Mouse (Mus musculus) urinary bladder, adult 18-20 months (tissue): Measurements from ENCODE around the gene Mrap2.
"Not testable (repeated sequence)": the region's sequence is repeated elsewhere in the genome, so short reads cannot be mapped to it uniquely, and the experiment has no call there.

ENCODE experiments used
- DNase-seq, 2 experiments: peaks; one replicate each; pipeline ENCODE4 v3.0.0; 2022; ENCODE audit warnings: low spot score in 2 of 2, mixed read lengths in 2 of 2

Gene Mrap2

DNA sequence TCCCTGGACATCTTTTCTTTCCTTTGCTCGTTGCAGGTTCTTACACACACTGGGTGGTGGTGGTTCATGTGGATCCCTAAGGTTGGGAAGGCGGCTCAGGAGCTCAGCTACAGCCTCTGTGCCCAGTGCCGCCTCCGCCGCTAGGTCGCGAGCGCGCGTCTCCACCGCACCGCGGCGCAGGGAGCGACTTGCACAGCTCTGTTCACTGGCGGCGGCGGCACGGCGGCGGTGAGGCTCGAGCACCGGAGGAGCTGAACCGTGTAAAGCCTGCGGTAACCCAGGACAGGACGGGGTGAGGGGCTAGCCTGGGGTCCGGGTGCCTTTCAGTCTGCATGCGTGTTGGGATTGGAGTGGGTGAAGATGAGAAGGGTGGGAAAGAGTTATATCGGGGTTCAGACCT is at the start of gene Mrap2:
TSS of gene Mrap2 (plus strand) at position 201 of the 400 bp plus-strand sequence.
- DNase-seq, result peak; percentile 14 to 50

DNA sequence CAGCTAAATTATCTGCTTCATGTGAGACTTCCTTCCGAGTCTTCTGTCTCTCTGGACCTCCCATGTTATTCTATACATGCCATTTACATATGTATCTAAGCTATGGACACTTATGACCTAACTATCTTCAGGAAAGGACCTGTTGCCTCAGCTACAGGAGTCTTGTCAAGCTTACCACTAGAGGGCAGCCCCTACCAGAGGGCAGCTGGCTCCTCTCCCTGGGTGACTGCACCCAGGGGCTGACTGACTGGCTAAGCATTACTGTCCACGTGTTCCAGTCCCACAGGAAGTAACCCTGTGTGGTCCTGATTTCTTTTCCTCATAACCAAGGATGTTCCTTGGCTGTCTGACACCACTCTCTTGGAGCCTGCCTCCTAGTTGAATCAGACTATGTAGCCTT is 46.1 kb upstream of the Mrap2 start:
- DNase-seq, result peak; percentile 8 to 13

DNA sequence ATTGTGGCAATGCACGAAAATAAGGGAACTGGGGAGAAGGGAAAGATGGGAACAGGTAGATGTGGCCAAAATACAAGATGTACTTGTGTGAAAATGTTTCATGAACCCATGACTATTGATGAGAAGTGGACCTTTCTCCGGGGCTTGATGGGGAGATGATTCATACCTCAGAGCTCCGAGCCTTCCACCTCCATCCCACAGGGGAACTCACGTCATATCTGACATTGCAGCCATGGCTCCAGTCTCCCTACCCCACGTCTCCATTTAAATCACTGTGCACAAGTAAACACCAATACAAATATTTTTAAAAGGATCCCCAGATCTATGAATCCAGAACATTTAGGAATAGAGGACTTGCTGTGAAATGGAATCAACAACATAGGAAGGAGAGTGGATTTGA is 29.1 kb upstream of the Mrap2 start:
- no peak for DNase-seq

DNA sequence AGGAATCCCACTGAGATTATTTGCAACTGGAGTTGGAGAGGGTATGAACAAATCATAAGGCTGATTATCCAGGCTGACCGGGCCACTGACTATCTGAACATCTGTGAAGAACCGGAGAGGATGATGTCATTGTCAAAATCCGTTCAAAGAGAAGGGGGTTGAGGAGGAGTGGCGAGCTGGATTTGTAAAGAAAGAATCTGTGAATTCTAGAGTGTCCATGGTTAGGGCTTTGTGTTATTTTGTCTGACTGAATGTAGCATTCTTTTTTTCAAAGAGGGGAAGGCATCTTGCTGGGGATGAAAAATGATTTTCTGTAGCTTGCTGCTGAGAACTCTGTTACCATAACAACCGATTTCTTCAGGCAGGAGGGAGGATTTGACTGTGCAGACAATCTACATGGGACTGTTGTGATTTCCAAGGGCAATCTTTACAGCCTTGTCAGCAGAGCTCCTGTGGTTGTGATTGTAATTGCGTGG is 28.6 kb upstream of the Mrap2 start:
- DNase-seq, result no peak

DNA sequence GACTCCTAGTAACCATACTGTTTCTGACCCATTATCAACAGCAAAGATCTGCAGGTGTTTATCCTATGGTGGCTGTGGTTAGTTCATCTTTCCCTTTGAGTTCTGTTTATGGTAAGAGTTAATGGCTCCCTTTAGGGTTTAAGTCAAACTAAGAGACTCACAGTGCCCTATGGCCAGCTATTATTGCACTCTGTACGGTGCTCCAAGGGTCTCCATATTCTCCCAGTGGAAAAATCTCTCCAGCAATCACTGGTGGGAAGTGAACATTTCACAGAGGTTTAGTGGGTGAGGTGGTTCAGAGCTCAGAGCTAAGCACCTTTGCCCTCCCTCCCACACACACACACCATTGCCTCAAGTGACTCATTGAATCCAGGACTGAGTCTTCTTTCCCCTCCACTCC is 28.1 kb upstream of the Mrap2 start:
- no peak for DNase-seq

DNA sequence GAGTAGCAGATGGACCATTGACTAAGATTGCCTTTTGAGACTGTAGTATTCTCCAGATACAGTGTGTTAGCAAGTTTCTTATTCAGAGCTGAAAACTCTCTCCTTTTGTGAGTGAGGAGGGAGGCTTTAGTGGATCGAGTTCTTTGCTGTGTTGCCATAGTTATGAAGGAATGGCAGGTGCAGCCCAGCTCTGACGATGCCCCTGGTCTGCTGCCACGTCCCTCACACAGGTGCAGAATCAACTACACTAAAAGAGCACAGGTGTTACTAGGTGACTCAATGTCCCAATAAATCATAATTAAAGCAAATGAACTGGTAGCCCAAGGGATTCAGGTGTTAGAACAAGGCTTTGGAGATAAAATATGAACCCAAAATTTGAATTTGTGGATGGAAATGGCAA is 25.1 kb upstream of the Mrap2 start:
- DNase-seq, result no peak

DNA sequence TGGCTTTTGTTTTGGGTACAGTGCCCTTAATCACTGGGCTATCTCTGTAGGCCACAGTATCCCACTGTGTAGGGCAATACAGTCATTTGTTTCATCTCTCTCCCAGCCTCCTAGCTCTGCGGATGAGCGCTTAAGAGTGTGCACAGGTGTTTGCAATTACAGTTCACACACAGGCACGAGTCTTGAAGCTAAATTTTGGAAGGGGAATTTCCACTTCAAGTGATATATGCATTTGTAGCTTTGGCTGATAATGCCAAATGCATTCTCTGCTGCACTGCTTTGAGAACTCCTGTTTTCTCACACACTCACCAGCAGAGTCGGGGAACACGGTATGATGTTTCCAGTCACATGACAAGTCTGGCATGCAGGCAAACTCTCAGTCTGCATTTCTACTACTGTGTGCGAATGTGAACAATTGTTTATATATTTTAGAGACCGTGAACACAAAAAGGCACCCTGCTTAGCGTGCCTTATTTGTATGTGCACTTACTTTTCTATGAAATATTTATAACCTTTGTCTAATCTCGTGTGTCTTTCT is 22.1 kb upstream of the Mrap2 start:
- no peak for DNase-seq

DNA sequence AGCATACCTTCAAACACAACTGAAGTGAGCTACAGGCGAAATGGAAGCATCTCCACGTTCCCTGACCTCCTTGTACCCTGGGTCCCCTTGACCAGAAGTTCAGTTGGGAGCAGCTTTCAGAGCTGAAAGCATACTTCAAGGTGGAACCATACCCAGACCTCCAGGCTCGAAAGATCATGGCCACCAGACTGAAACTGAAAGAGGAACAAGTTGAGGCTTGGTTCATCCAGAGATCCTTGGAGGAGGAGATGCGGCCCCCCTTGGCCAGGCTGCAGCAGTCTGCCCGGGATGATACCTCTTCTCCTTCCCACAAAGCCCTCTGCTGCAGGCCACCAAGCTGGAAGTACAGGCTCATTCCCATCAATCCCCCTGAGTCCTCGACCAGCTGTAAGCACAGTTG is 17.1 kb upstream of the Mrap2 start:
- DNase-seq, result not testable (repeated sequence)

DNA sequence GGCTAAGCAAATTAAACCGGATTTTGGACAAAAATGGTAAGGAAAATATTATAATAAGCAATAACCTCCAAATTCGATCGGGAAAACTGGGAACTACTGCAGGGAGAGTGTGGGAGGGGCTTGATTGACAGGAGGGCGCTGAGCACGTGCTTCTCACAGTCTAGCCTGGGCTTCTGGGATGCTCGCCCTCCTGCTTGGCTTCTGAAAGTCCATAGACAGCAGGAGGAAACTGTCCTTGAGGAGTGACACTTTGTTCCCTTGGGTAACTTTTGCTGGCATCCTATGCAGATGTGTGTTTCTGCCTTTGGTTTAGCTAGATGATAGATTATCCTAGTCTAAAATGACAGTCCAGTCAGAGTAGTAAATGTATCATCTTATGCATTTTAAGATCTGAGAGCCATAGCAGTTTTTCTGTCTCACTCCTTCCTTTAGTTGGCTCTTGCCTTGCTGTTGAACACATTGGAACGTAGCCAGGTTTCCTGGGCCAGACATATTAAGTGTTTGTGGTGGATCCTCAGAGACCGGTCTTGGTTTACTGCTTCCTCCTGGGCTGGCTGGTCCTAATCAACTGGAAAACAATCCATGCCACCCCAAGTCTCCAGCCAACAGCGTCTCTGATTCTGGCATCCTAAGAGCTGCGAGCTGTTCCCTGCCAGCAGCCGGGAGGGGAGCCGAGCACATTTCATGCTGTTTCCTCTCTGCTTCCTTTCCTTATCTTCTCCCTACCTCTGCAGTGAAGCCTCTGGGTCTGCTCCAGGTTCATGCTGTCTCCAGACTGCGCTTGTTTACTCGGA is 8.1 kb upstream of the Mrap2 start:
- no peak for DNase-seq

DNA sequence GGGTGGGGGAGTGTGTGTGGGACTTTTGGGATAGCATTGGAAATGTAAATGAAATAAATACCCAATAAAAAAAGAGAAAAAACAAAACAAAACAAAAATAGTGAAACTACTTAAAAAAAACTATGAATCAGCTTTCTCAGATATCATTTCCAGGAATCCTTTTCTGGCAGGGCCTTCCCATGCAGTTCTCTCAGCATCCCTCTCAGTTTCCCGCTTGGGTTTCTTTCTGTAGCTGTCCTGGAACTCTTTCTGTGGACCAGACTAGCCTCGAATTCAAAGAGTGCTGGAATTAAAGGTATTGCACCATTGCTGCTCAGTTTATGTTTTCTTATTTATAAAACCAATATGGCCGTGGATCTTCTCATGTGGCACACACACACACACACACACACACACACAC is 1.0 kb upstream of the Mrap2 start:
- no peak for DNase-seq

DNA sequence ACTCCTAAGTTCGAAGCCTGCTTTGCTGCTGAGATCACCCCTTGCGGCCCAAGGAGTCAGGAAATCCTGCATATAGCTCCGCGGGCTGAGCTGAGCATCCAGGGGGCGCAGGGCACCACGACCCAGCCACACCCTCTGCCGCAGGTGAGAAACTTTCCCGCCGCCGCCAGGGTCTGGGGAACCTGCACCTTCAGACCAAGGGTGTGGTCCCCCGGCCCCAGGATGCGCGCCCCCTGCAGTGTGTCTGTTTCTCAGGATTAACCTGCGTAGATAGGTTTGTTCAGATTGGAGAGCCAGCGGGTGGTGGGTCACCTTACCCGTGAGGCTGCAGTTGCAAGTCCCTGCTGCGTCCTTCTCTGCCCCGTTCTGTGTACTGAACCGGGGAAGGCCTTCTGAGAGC is 426 bp downstream of the Mrap2 start:
- DNase-seq, result peak in 1 of 2 experiments; percentile 7

DNA sequence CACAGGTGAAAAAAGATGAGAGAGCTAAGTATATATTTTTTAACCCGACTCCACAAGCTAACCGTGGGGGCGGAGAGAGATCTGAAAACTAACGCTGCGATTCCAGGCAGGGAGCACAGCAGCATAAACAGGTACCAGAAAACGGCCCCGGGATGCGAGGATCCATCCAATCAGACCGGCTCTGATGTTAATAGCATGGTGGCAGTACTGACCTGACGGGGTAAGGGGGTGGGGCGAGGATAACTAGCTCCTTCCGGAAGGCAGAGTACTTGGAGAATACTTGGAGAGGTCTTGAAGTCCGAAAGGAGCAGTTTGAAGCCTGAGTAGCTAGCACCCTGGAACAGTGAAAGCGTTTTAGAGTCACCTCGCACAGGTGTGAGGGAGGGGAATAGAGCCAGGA is 1.1 kb downstream of the Mrap2 start:
- no peak for DNase-seq

DNA sequence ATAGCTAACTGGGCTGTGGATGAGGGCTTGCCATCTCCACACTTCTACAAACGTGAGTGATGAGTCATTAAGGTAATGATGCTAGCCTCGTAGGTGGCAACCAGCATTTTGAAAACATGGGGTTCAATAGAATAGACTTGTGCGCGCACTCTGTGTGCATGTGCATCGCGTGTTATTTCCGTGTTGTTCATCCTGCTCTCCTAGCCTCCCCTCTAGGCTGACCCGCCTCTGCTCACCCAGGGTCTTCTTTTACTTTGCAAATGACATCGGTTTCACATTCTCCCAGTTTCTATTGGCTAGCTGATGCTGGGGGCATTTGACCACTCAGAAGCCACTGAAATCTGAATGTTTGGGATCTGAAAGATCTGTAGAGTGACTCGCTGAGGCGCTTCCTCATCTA is 1.6 kb downstream of the Mrap2 start:
- DNase-seq, result no peak

DNA sequence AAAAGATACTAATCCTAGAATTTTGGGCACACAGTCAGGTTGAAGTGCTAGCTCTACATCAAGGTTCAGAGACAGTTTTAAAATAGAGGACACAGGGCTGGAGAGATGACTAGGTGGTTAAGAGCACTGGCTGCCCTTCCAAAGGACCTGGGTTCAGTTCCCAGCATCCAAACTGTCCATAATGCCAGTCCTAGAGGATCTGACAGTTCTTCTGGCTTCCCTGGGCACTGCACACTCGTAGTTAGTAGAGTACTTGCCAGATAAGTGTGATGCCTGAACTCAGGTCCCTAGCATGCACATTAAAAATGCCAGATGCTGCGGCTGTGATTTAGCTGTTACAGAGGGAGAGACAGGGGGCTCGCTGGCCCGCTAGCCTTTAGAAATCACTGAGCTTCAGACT is 2.3 kb downstream of the Mrap2 start:
- no peak for DNase-seq

DNA sequence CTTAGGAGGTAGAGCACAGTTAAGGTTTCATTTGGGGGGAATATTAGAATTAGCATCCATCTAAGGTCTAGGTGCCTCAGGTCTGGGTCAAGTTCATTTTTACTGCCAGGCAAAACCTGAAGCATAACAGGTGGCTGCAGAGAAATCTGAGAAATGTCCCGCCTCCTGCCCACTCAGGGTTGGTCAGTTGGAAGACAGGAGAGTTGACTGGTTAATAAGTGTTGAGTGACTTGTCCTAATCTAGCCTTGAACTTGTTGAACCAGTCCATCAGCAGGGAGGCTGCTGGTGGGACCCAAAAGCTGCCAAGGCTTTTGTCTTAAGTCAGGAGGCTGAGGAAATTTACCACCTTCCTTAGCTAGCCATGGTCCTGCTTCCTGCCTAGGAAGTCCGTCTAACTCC is 3.8 kb downstream of the Mrap2 start:
- DNase-seq, result no peak

DNA sequence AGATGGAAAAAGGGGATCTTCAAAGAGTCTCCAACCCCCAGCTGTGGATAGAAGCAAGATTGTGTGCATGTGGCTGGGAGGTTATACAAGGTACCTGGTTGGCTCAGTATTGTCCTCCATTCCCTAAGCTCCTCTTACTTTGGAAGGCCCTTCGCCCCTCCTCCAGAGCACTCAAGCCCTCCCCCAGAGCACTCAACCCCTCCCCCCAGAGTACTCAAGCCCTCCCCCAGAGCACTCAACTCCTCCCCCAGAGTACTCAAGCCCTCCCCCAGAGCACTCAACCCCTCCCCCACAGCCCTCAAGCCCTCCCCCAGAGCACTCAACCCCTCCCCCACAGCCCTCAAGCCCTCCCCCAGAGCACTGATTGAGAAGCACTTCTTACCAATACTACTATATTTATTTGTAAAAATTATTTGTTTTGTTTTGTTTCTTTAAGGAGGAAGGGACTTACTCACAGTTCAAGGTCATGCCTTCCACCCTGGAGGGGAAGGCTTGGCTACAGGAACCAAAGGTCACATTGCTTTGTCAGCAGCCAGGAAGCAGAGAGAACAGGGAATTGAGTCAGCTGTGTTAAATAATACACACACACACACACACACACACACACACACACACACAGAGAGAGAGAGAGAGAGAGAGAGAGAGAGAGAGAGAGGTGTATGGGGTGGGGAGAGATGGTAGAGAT is 8.7 kb downstream of the Mrap2 start:
- DNase-seq, result no peak

DNA sequence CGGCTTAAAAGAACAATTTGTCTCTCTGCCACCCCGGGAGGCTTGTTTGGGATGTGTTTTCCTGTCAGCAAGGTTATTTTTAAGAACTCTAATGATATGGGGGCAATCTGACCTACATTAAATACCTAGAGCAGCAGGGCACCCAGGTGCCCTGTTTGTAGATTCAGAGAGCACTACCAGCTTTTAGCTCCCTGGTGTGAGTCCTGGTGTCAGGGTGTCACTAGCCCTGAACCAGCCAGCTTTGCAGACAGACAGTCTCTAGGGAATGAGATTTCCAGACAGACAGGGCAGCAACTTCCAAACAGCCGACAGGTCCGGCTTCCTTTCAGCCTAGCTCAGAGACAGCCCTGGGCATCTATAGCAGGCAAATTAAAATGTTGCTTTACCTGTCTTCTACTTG is 18.5 kb downstream of the Mrap2 start:
- no peak for DNase-seq

DNA sequence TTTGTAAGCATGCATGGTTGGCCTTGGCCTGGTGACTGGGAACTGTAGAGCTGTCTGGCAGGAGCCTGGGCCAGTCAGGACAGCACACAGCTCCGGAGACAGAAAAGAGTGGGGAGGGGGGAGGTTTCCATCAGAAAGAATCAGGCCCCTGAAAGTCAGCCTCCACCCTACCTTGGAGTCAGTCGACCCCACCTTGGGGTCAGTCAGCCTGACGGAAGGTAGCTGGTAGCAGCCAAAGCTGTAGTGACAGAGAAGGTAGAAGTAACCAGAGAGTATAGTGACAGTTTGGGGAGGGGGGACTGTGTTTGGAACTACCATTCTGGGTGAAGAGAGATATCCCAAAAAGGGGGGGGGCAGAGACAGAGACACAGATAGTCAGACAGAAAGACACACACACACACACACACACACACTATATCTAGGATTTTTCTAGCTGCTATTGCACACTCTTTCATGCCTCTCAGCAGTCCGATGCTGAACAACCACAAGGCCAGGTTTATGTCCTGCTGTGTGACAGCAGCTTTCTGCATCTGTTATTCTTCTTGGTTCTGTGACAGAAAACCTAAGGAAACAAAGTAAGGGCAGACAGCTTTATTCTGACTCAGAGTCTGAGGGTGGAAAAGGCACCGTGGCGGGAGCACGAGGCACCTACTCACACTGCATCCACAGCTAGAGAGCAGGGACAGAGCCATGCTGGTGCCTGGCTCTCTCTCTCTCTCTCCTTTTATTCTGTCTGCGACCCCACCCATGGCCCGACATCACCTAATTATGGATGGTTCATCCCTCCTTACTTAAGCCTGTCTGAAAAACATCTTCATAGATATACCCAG is 23.1 kb downstream of the Mrap2 start:
- DNase-seq, result no peak

DNA sequence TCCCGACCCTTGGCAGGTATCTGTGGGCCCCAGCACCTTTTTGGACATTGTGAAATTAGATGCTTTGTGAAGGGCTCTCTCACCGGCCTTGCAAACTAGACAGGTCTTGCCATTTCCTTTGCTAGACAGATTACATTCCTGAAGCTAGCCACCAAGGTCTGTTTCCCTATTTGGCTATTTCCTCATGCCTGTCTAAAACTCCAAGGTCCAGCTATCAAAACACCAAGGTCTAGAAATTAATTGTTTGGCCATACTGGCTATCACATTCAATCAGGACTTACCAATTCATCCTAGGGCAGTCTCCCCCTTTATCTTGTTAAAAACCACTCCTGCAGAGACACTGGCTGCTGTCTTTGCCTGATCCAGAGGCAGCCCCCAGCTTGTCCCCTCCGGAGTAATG is 23.9 kb downstream of the Mrap2 start:
- no peak for DNase-seq

DNA sequence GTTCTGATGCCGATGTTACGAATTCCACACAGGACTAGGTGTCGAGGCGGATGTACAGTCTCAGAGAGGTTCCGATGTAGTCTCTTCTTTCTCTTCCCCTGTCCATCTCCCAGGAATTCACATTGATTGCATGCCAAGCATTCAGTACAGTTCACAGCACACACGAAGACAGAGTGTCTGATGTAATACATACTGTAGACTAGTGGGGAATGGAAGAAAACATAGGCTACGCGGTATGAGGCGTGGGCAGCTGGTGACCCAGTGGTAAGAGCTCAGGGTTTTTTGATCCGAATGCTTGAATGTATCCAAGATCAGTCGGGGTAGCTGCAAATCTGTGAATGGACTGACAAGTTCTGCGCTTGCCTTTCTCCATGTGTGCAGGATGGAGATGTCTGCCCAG is 25.0 kb downstream of the Mrap2 start:
- no peak for DNase-seq

DNA sequence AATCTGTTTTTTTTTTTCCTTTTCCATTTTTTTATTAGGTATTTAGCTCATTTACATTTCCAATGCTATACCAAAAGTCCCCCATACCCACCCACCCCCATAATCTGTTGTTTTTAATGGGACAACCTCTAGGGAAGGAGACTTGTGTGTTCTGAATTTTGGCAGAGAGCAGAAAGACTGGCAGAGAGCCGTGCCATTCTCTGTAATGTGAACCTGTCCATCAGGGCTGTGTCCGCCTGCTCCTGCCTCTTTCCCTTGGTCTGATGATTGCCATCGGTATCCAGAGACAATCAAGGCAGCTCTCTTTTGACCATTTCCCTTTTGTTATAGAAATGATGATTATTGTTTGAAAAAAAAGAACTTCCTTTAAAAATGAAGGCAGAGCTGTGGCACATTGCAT is 26.8 kb downstream of the Mrap2 start:
- no peak for DNase-seq

DNA sequence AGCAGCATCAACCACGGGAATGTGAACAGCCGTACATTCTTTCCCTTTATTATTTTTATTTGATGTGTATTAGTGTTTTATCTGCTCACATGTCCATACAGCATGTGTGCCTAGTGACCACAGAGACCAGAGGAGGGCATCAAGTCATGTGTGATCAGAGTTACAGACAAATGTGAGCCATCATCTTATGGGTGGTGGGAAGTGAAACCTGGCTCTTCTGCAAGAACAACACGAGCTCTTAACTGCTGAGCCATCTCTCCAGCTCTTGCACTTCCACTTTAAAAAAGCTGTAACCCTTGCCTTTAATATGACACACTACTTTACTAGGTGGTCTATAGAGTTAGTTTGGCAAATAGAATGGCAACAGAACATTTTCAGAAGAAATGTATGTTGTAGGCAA is 27.4 kb downstream of the Mrap2 start:
- no peak for DNase-seq
